Mouse (Mus musculus) liver, embryonic 11.5 days (tissue): ENCODE data around the gene Zfp53. TPM values are rescaled to one million over a fixed set of nuclear protein-coding genes. Genes with fewer than 3 reads are reported as not detected.
A peak's percentile ranks its signal among the peaks of the same experiment; 100 is the strongest.
"Not testable (repeated sequence)": the region's sequence is repeated elsewhere in the genome, so short reads cannot be mapped to it uniquely, and the experiment has no call there.

Source experiments
- ATAC-seq: fragments of 200-750 bp; cut with Nextera tagmentation; replicated peaks from 2 replicates; pipeline ENCODE4 v1.8.0; 2017; ENCODE audit warnings: moderate number of reproducible peaks, mild to moderate bottlenecking, moderate TSS enrichment, moderate library complexity; ENCODE audit not compliant: low FRiP score
- DNase-seq: peaks from one replicate; pipeline ENCODE4 v3.0.0-alpha.2; 2017; ENCODE audit warnings: low spot score
- H3K27ac ChIP-seq: fragments of 300-500 bp; sonication (generic); 2 replicates; pipeline ENCODE4 v1.5.1; 2014; ENCODE audit warnings: mild to moderate bottlenecking, low read depth, low read length, control low read depth
- H3K27me3 ChIP-seq: fragments of 300-500 bp; sonication (generic); replicated peaks from 2 replicates; pipeline ENCODE4 v1.6.1; 2014; ENCODE audit warnings: low read length, mixed read lengths; ENCODE audit not compliant: control insufficient read depth, insufficient read depth
- H3K36me3 ChIP-seq: fragments of 300-500 bp; sonication (generic); 2 replicates; pipeline ENCODE4 v1.6.1; 2014; ENCODE audit warnings: mild to moderate bottlenecking, low read length, moderate library complexity, mixed read lengths; ENCODE audit not compliant: control insufficient read depth, insufficient read depth
- H3K4me1 ChIP-seq: fragments of 300-500 bp; sonication (generic); replicated peaks from 2 replicates; pipeline ENCODE4 v1.6.1; 2014; ENCODE audit warnings: low read length, mixed read lengths; ENCODE audit not compliant: control insufficient read depth, insufficient read depth
- H3K4me2 ChIP-seq: fragments of 300-500 bp; sonication (generic); 2 replicates; pipeline ENCODE4 v1.6.1; 2014; ENCODE audit warnings: mild to moderate bottlenecking, control low read depth, moderate library complexity
- H3K4me3 ChIP-seq: fragments of 300-500 bp; sonication (generic); 2 replicates; pipeline ENCODE4 v1.5.1; 2014; ENCODE audit warnings: low read depth, low read length, control low read depth
- H3K9ac ChIP-seq: fragments of 300-500 bp; sonication (generic); 2 replicates; pipeline ENCODE4 v1.6.1; 2014; ENCODE audit warnings: low read depth, low read length, control low read depth
- H3K9me3 ChIP-seq: fragments of 300-500 bp; sonication (generic); 2 replicates; pipeline ENCODE4 v1.6.1; 2016; ENCODE audit warnings: low read length, inconsistent platforms, mixed read lengths; ENCODE audit not compliant: control insufficient read depth
- WGBS: fragments of 180-500 bp; shearing (Covaris S2); extraction: QIAGEN DNeasy Blood & Tissue Kit; methylation state at CpG from one replicate; pipeline ENCODE4 v1.1.7; 2014; 5-methylcytosine and 5-hydroxymethylcytosine counted together
- polyA plus RNA-seq: library from polyadenylated mRNA; unstranded; fragments of >200 nt; fragmentation: Nextera tagmentation; extraction: Ambion mirVana; gene quantifications from 2 replicates; pipeline ENCODE4 v1.2.1, GENCODE M21; 2014

Zfp53 gene
- 7.5 and 7.8 TPM in 2 replicates for polyA plus RNA-seq

GRCm38 (mm10) chr17:21488760-21489499, at the start of gene Zfp53:
Gene Zfp53 (plus strand): TSS chr17:21488998.
- Histone ChIP-seq H3K4me3 (peak within 1 kb of the TSS; percentile 88), H3K27me3 (no peaks in the 10 kb centered on the region), H3K27ac (peak within 1 kb of the TSS; percentile 81), H3K4me1 (peaks cover 6% of the 10 kb centered on the region; the same call in 1 of the 2 replicates), H3K36me3 (no peaks in the 10 kb centered on the region), H3K4me2 (peak within 1 kb of the TSS; percentile 71), H3K9ac (peak within 1 kb of the TSS; percentile 79), H3K9me3 (no peaks in the 10 kb centered on the region)
- DNase-seq (peak; percentile 76), ATAC-seq (peak; percentile 100)
- under 1% methylated on average over 34 of the region's 34 CpGs for WGBS

GRCm38 (mm10) chr17:21449669-21450068, 39.1 kb upstream of the Zfp53 start:
- H3K27me3 ChIP-seq, result no peaks in the 10 kb centered on the region
- 2% methylated on average over 3 of the region's 3 CpGs for WGBS
- peaks cover 5% of the 10 kb centered on the region for H3K4me1 ChIP-seq
- H3K27ac ChIP-seq, result peak overlapping the region; percentile 86; the same call in 1 of the 2 replicates
- peak overlapping the region; percentile 74 for H3K4me3 ChIP-seq
- ATAC-seq (peak; percentile 78), DNase-seq (no peak)
- H3K9ac ChIP-seq, result peak overlapping the region; percentile 83
- H3K4me2 ChIP-seq, result peak overlapping the region; percentile 66
- H3K36me3 ChIP-seq, result no peaks in the 10 kb centered on the region; the same call in 1 of the 2 replicates
- H3K9me3 ChIP-seq, result no peaks in the 10 kb centered on the region

GRCm38 (mm10) chr17:21450138-21450704, 38.6 kb upstream of the Zfp53 start, which contains the start of gene Zfp51:
Gene Zfp51 (plus strand): TSS chr17:21450374.
- H3K4me1 ChIP-seq, result peaks cover 5% of the 10 kb centered on the region
- ATAC-seq, result peak; percentile 100
- H3K4me3 ChIP-seq, result peak within 1 kb of the TSS; percentile 74
- no peaks in the 10 kb centered on the region for H3K9me3 ChIP-seq
- H3K9ac ChIP-seq, result peak within 1 kb of the TSS; percentile 83
- peak; percentile 86 for DNase-seq
- under 1% methylated on average over 26 of the region's 26 CpGs for WGBS
- H3K27me3 ChIP-seq, result no peaks in the 10 kb centered on the region
- peak within 1 kb of the TSS; percentile 66 for H3K4me2 ChIP-seq
- peak within 1 kb of the TSS; percentile 86 for H3K27ac ChIP-seq
- H3K36me3 ChIP-seq, result no peaks in the 10 kb centered on the region; the same call in 1 of the 2 replicates

GRCm38 (mm10) chr17:21463550-21463949, 25.2 kb upstream of the Zfp53 start:
- ATAC-seq (no peak), DNase-seq (no peak)
- Histone ChIP-seq H3K27ac (no peak overlapping the region), H3K4me2 (no peak overlapping the region), H3K36me3 (peaks cover 10% of the 10 kb centered on the region), H3K9ac (no peak overlapping the region), H3K27me3 (no peaks in the 10 kb centered on the region), H3K4me1 (no peaks in the 10 kb centered on the region), H3K9me3 (no peaks in the 10 kb centered on the region), H3K4me3 (no peak overlapping the region)
- 92% methylated on average over 5 of the region's 5 CpGs for WGBS

- ATAC-seq, result peak; percentile 56
- Histone ChIP-seq H3K4me2 (peak overlapping the region; percentile 24; the same call in 1 of the 2 replicates), H3K4me3 (no peak overlapping the region), H3K36me3 (no peaks in the 10 kb centered on the region), H3K9ac (no peak overlapping the region), H3K27ac (no peak overlapping the region), H3K9me3 (no peaks in the 10 kb centered on the region), H3K27me3 (no peaks in the 10 kb centered on the region), H3K4me1 (peaks cover 14% of the 10 kb centered on the region)
- 45% methylated on average over 3 of the region's 3 CpGs for WGBS
- DNase-seq, result no peak
Measured at GRCm38 (mm10) chr17:21472032-21472652, 16.7 kb upstream of the Zfp53 start.

GRCm38 (mm10) chr17:21472653-21473307, 16.0 kb upstream of the Zfp53 start:
- H3K9ac ChIP-seq, result no peak overlapping the region
- ATAC-seq, result peak; percentile 92
- peaks cover 14% of the 10 kb centered on the region for H3K4me1 ChIP-seq
- no peak for DNase-seq
- H3K4me3 ChIP-seq, result no peak overlapping the region
- H3K4me2 ChIP-seq, result peak overlapping the region; percentile 24
- no peak overlapping the region for H3K27ac ChIP-seq
- H3K9me3 ChIP-seq, result no peaks in the 10 kb centered on the region
- H3K27me3 ChIP-seq, result no peaks in the 10 kb centered on the region
- H3K36me3 ChIP-seq, result no peaks in the 10 kb centered on the region
- WGBS, result 13% methylated on average over 2 of the region's 2 CpGs

- Histone ChIP-seq H3K27ac (no peak overlapping the region), H3K36me3 (no peaks in the 10 kb centered on the region), H3K4me2 (peak overlapping the region; percentile 24), H3K9me3 (no peaks in the 10 kb centered on the region), H3K27me3 (no peaks in the 10 kb centered on the region), H3K9ac (no peak overlapping the region), H3K4me3 (no peak overlapping the region), H3K4me1 (peaks cover 14% of the 10 kb centered on the region)
- 28% methylated on average over 14 of the region's 14 CpGs for WGBS
- peak; percentile 16 for ATAC-seq
- no peak for DNase-seq
Measured at GRCm38 (mm10) chr17:21473362-21474190, 15.2 kb upstream of the Zfp53 start.

GRCm38 (mm10) chr17:21474729-21475128, 14.1 kb upstream of the Zfp53 start:
- peak overlapping the region; percentile 46; the same call in 1 of the 2 replicates for H3K4me2 ChIP-seq
- not testable (repeated sequence) for H3K27me3 ChIP-seq, H3K4me3 ChIP-seq, H3K9ac ChIP-seq, H3K27ac ChIP-seq, H3K9me3 ChIP-seq, H3K36me3 ChIP-seq, DNase-seq, ATAC-seq
- peaks cover 14% of the 10 kb centered on the region for H3K4me1 ChIP-seq
- 14% methylated on average over 9 of the region's 10 CpGs for WGBS
